ENCODE assay signal across 9 mouse cellular contexts in genomic region chr19:60437566-60438241, GRCm38 (mm10). TPM values are rescaled to one million over a fixed set of nuclear protein-coding genes. Genes with fewer than 3 reads are reported as not detected.
DNase-seq lines count a peak whose midpoint lies in the region; ATAC-seq lines count a peak whose summit lies in the region.
"Had no signal": no experiment of that assay in that cellular context is flagged by ENCODE, and none has a peak within 500 bp of the region (broad histone marks: within the 10 kb centered on the region; RNA-seq: fewer than 3 reads in every experiment).

No protein-coding gene starts in this region.

- peak; percentile 25 to 36 for DNase-seq in adrenal gland, adult 18-20 months (ENCODE audit: low spot score in 2 of 2)
- DNase-seq in adrenal gland, adult 8-10 months, result no peak
- peak; percentile 31 to 47 for DNase-seq in left cerebral cortex, adult 18-20 months (ENCODE audit: low spot score in 2 of 2)
- DNase-seq in left cerebral cortex, adult 11 months (ENCODE audit: low spot score), result no peak
- peak; percentile 19 for DNase-seq in adrenal gland, adult 2 months
- peak; percentile 9 to 15 for DNase-seq in lung, adult 18-20 months

- ATAC-seq in granulocyte monocyte progenitor cell, adult 5-6 weeks (replicated peaks; ENCODE audit: poor library complexity, severe bottlenecking), result peak; percentile 58
- no peak for ATAC-seq in activated CD4-positive, CD25-positive, alpha-beta regulatory T cell, adult 4 months

RNA-seq across cellular contexts. Expression of gene Prlhr, which starts 30.4 kb away (rescaled TPM):
- under 1 TPM; 0.80 to 0.96 TPM for total RNA-seq in adrenal gland, adult 18-20 months (2021)
- total RNA-seq in adrenal gland, adult 8-10 months (2022), result 1 to 10 TPM in 2 of 4 experiments, under 1 TPM in 2; 0.28 to 1.9 (median 1.1) TPM
- under 1 TPM; 0.23 to 0.35 TPM for total RNA-seq in left cerebral cortex, adult 18-20 months (2021)
- 1 to 10 TPM in 1 of 2 experiments, under 1 TPM in 1; 0.41 to 1.2 TPM for total RNA-seq in adrenal gland, adult 2 months (2021)
- polyA plus RNA-seq in adrenal gland, adult 2 months (2012; rRNA removed), result 1.4 and 1.5 TPM in 2 replicates
- not detected in 2 replicates for total RNA-seq in granulocyte monocyte progenitor cell, adult 5-6 weeks (2014; fragmentation: Nextera tagmentation)
- not detected in 2 replicates for total RNA-seq in granulocyte monocyte progenitor cell, adult 5-6 weeks (2017)
- polyA plus RNA-seq in activated CD4-positive, CD25-positive, alpha-beta regulatory T cell, adult 4 months (2017; shearing (Covaris generic)), result not detected
- polyA plus RNA-seq: heart, embryonic 15.5 days had no signal

Comparison
In these comparisons a context has a peak if more than half of its experiments do, and no peak if none do; other contexts are left out.
1. DNase-seq: peak in adrenal gland, adult 18-20 months (2 of 2), left cerebral cortex, adult 18-20 months (2 of 2), adrenal gland, adult 2 months (single experiment) and lung, adult 18-20 months (2 of 2); none in adrenal gland, adult 8-10 months (single experiment) and left cerebral cortex, adult 11 months (single experiment).